Mouse (Mus musculus): Measurements from ENCODE around the gene Ap3d1. TPM values are rescaled to one million over a fixed set of nuclear protein-coding genes. Genes with fewer than 3 reads are reported as not detected.

Gene Ap3d1
- polyA plus RNA-seq, 1 experiment = 92.5 TPM

DNA sequence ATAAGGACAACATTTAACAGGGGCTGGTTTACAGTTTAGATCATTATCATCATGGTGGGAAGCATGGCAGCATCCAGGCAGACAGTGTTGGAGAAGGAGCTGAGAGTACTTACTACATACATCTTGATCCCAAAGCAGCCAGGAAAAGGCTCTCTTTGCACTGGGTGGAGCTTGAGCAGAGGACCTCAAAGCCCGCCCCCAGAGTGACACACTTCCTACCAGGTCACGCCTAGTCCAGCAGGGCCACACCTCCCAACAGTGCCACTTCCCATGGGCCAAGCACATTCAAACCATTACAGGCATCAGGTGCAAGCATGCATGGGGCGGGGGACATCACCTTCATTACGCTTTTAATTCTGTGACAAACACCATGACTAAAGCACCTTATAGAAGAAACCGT, 2.2 kb upstream of the Ap3d1 start:
- 36% methylated on average over 5 of the region's 5 CpGs for WGBS
- no peak overlapping the region for H3K4me3 ChIP-seq (ENCODE audit: extremely low read depth, insufficient read depth, insufficient read length)
- TF ChIP-seq CTCF (IDR thresholded peaks at IDR 0.05; ENCODE audit: extremely low read depth, insufficient read depth, insufficient read length, insufficient replicate concordance) (no peak), POLR2A (IDR thresholded peaks at IDR 0.05; ENCODE audit: low read depth, low read length) (no peak)
- H3K27me3 ChIP-seq (ENCODE audit: control insufficient read depth, insufficient read depth, low read length) = no peaks in the 10 kb centered on the region
- H3K36me3 ChIP-seq (ENCODE audit: control insufficient read depth, insufficient read depth, low read length) = no peaks in the 10 kb centered on the region
- H3K27ac ChIP-seq (ENCODE audit: insufficient read depth, low read length) = no peak overlapping the region
- H3K4me1 ChIP-seq (ENCODE audit: control insufficient read depth, insufficient read depth, insufficient read length) = peaks cover 12% of the 10 kb centered on the region; the same call in 1 of the 2 replicates
- DNase-seq (ENCODE audit: low read depth in 1 of 2, low spot score in 2 of 2) = peak in 1 of 2 experiments; percentile 37

DNA sequence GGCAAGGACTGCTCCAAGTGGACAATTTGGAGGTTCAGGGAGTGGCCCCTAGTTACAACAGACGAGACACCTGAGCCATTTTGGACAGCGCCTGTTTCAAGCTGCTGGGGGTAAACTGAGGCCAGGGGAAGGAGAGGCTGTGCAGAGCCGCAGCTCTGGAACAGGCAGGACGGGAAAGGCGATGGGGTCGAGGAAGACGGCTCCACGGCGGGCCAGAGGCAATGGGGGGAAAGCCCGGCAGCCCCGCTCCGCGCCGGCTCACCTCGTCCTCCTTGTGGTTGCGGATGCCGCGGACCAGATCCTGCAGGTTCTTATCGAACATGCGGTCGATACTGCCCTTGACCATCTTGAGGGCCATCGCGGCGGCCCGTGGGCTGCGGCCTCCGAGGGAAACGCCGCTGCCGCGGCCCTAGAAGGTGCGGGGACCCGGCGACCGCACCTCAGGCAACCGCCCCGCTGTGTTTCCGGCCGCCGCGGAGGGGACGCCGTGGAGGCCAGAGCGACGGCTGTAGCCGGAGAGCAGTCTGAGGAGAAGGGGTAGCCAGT, 357 bp downstream of the Ap3d1 start:
- H3K27me3 ChIP-seq (ENCODE audit: control insufficient read depth, insufficient read depth, low read length) = no peaks in the 10 kb centered on the region
- H3K36me3 ChIP-seq (ENCODE audit: control insufficient read depth, insufficient read depth, low read length) = no peaks in the 10 kb centered on the region
- H3K4me1 ChIP-seq (ENCODE audit: control insufficient read depth, insufficient read depth, insufficient read length) = peaks cover 15% of the 10 kb centered on the region; the same call in 1 of the 2 replicates
- no peak for TF ChIP-seq POLR2A (IDR thresholded peaks at IDR 0.05; ENCODE audit: low read depth, low read length)
- TF ChIP-seq CTCF (IDR thresholded peaks at IDR 0.05; ENCODE audit: extremely low read depth, insufficient read depth, insufficient read length, insufficient replicate concordance) = no peak
- no peak for DNase-seq (ENCODE audit: low read depth in 1 of 2, low spot score in 2 of 2)
- H3K27ac ChIP-seq (ENCODE audit: insufficient read depth, low read length) = peak overlapping the region; percentile 69
- peak overlapping the region; percentile 84 for H3K4me3 ChIP-seq (ENCODE audit: extremely low read depth, insufficient read depth, insufficient read length)
- WGBS = under 1% methylated on average over 46 of the region's 46 CpGs

DNA sequence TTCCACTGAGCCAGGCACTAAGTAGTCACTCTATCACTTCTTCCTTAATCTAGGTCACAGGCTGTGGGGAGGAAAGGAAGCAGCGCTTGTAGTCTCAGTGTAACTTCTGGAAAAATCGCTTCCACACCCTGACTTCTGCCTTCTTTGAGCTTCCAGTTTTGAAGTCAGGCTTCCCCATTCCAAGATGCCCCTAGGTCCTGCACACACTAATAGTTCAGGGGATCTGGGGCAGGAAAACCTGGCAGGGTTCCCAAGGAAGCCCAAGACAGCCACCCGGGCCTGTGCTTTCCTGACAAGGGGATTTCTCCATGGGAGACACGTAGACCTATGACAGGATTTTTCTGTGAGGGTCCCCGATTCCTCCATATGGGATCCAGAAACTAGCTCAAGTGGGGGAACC, 918 bp downstream of the Ap3d1 start:
- DNase-seq (ENCODE audit: low read depth in 1 of 2, low spot score in 2 of 2) = no peak
- no peaks in the 10 kb centered on the region for H3K27me3 ChIP-seq (ENCODE audit: control insufficient read depth, insufficient read depth, low read length)
- no peaks in the 10 kb centered on the region for H3K36me3 ChIP-seq (ENCODE audit: control insufficient read depth, insufficient read depth, low read length)
- no peak for TF ChIP-seq CTCF (IDR thresholded peaks at IDR 0.05; ENCODE audit: extremely low read depth, insufficient read depth, insufficient read length, insufficient replicate concordance)
- no peak for TF ChIP-seq POLR2A (IDR thresholded peaks at IDR 0.05; ENCODE audit: low read depth, low read length)
- peak overlapping the region; percentile 84 for H3K4me3 ChIP-seq (ENCODE audit: extremely low read depth, insufficient read depth, insufficient read length)
- 15% methylated on average over 5 of the region's 5 CpGs for WGBS
- H3K27ac ChIP-seq (ENCODE audit: insufficient read depth, low read length) = peak overlapping the region; percentile 69; the same call in 1 of the 2 replicates
- peaks cover 15% of the 10 kb centered on the region; the same call in 1 of the 2 replicates for H3K4me1 ChIP-seq (ENCODE audit: control insufficient read depth, insufficient read depth, insufficient read length)

- Histone ChIP-seq H3K27ac (ENCODE audit: insufficient read depth, low read length) (no peak overlapping the region), H3K36me3 (ENCODE audit: control insufficient read depth, insufficient read depth, low read length) (0 out of 2 replicates have a peak, but pooled peaks cover 1% of the 10 kb centered on the region), H3K4me1 (ENCODE audit: control insufficient read depth, insufficient read depth, insufficient read length) (peaks cover 15% of the 10 kb centered on the region; the same call in 1 of the 2 replicates), H3K27me3 (ENCODE audit: control insufficient read depth, insufficient read depth, low read length) (no peaks in the 10 kb centered on the region), H3K4me3 (ENCODE audit: extremely low read depth, insufficient read depth, insufficient read length) (no peak overlapping the region)
- WGBS = 58% methylated on average over 1 of the region's 1 CpGs
- TF ChIP-seq CTCF (IDR thresholded peaks at IDR 0.05; ENCODE audit: extremely low read depth, insufficient read depth, insufficient read length, insufficient replicate concordance) (no peak), POLR2A (IDR thresholded peaks at IDR 0.05; ENCODE audit: low read depth, low read length) (no peak)
- no peak for DNase-seq (ENCODE audit: low read depth in 1 of 2, low spot score in 2 of 2)
These were observed 3.4 kb downstream of the Ap3d1 start for GRCm38 (mm10) chr10:80738657-80739056.

DNA sequence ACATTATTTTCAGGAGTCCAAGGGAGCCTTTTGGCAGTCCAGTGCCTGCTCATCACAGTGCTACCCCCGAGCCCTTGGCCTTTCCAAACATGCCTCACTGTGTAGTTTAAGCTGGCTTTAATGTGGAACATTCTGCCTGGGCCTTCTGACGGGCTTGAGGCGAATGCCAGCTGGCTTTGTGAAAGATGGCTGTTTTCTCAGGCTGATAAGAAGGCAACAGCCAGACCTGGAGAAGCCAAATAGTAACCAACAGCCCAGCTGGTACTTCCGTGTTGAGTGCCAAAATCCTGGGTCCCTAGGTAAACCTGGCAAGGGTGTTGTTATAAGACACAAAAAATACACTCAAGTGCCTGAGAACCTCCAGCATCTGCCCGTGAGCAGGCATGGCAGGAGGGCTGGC, 5.3 kb downstream of the Ap3d1 start:
- Histone ChIP-seq H3K27me3 (ENCODE audit: control insufficient read depth, insufficient read depth, low read length) (no peaks in the 10 kb centered on the region), H3K36me3 (ENCODE audit: control insufficient read depth, insufficient read depth, low read length) (0 out of 2 replicates have a peak, but pooled peaks cover 3% of the 10 kb centered on the region), H3K4me3 (ENCODE audit: extremely low read depth, insufficient read depth, insufficient read length) (no peak overlapping the region), H3K27ac (ENCODE audit: insufficient read depth, low read length) (no peak overlapping the region), H3K4me1 (ENCODE audit: control insufficient read depth, insufficient read depth, insufficient read length) (peaks cover 12% of the 10 kb centered on the region; the same call in 1 of the 2 replicates)
- no peak for DNase-seq (ENCODE audit: low read depth in 1 of 2, low spot score in 2 of 2)
- TF ChIP-seq CTCF (IDR thresholded peaks at IDR 0.05; ENCODE audit: extremely low read depth, insufficient read depth, insufficient read length, insufficient replicate concordance) (no peak), POLR2A (IDR thresholded peaks at IDR 0.05; ENCODE audit: low read depth, low read length) (no peak)
- whole genome bisulfite sequencing = 69% methylated on average over 5 of the region's 5 CpGs

DNA sequence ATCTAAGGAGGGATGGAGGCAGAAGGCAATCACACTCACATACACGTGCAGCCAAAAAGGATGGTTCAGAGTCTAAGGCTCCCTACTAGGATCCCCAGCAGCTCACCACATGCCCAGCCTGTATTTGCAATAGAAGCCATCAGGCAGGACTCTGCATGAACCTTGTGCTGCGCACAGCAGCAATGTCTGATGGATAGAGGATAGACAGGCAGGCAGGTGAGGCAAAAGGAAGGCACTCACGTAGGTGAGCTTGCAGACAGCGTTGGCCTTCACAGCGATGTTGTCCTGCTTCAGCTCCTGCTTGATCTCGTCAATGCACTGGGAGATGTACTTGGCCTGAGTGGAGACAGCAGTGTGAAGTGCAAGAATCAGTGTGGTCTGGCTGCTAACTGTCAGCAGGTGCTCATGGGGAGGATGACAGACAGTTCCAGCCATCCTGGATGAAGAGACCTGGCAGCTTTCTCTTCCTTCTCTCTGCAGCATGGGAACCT, 9.4 kb downstream of the Ap3d1 start:
- no peak overlapping the region for H3K27ac ChIP-seq (ENCODE audit: insufficient read depth, low read length)
- TF ChIP-seq POLR2A (IDR thresholded peaks at IDR 0.05; ENCODE audit: low read depth, low read length) (no peak), CTCF (IDR thresholded peaks at IDR 0.05; ENCODE audit: extremely low read depth, insufficient read depth, insufficient read length, insufficient replicate concordance) (no peak)
- DNase-seq (ENCODE audit: low read depth in 1 of 2, low spot score in 2 of 2) = no peak
- peaks cover 32% of the 10 kb centered on the region for H3K36me3 ChIP-seq (ENCODE audit: control insufficient read depth, insufficient read depth, low read length)
- H3K4me1 ChIP-seq (ENCODE audit: control insufficient read depth, insufficient read depth, insufficient read length) = peaks cover 4% of the 10 kb centered on the region; the same call in 1 of the 2 replicates
- 96% methylated on average over 6 of the region's 6 CpGs for WGBS
- H3K4me3 ChIP-seq (ENCODE audit: extremely low read depth, insufficient read depth, insufficient read length) = no peak overlapping the region
- no peaks in the 10 kb centered on the region for H3K27me3 ChIP-seq (ENCODE audit: control insufficient read depth, insufficient read depth, low read length)
